Comparison of ENCODE assay signal across 8 mouse cellular contexts in the genomic region with DNA sequence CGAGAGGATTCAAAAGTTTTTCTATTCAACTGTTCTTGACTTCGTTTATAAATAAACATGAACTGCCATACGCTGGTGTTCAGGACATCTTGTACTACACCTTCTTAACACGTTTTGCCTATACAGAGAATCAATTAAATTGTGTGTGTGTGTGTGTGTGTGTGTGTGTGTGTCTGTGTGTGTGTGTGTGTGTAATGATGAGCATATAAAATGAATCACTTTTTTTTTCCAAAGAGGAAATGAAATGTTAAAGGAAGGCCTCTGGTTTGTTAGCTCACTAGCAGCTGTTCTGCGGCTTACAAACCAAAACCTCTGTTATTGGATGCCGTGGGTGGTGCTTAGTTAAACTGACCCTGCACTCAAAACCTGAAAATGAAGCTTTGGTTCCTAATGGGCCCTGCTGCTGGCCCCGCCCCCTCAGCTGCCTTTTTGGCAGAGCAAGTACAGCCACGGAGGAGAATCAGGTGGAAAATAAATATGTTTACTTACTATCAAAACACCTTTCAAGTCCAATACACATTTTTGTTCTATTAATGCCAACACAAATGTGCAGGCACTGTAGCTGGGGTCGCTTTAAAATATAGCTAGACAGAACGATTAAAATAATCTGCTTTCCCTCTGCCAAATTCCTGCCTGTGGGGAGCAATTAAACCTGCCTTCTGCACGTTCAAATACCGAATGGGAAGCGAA.
A peak's percentile ranks its signal among the peaks of the same experiment; 100 is the strongest.
DNase-seq lines count a peak whose midpoint lies in the region; ATAC-seq and TF ChIP-seq lines count a peak whose summit lies in the region.

No protein-coding gene starts in this region.

- no peak for TF ChIP-seq CTCF in intestine, postnatal 0 days (IDR thresholded peaks at IDR 0.05; ENCODE audit: low read depth)

- peaks cover 14% of the 10 kb centered on the region; the same call in 1 of the 2 replicates for H3K4me1 ChIP-seq in intestine, embryonic 14.5 days (replicated peaks; ENCODE audit: control insufficient read depth, insufficient read depth, low read length)
- 0 out of 2 replicates have a peak, but pooled peaks cover 2% of the 10 kb centered on the region for H3K4me1 ChIP-seq in intestine, postnatal 0 days (replicated peaks; ENCODE audit: control insufficient read depth, insufficient read depth, low read length)
- peaks cover 26% of the 10 kb centered on the region for H3K4me1 ChIP-seq in midbrain, embryonic 14.5 days (ENCODE audit: control insufficient read depth, insufficient read depth, low read length)

- H3K9me3 ChIP-seq in intestine, embryonic 14.5 days (ENCODE audit: control insufficient read depth, low read length): no peaks in the 10 kb centered on the region
- no peaks in the 10 kb centered on the region for H3K9me3 ChIP-seq in intestine, postnatal 0 days (ENCODE audit: control insufficient read depth)
- no peaks in the 10 kb centered on the region for H3K9me3 ChIP-seq in midbrain, embryonic 14.5 days (ENCODE audit: control insufficient read depth, low read length)

- H3K27me3 ChIP-seq in intestine, embryonic 14.5 days (replicated peaks; ENCODE audit: control insufficient read depth, insufficient read depth, low read length): no peaks in the 10 kb centered on the region
- H3K27me3 ChIP-seq in intestine, postnatal 0 days (replicated peaks; ENCODE audit: control insufficient read depth, insufficient read depth, low read length): no peaks in the 10 kb centered on the region
- no peaks in the 10 kb centered on the region for H3K27me3 ChIP-seq in midbrain, embryonic 14.5 days (ENCODE audit: control insufficient read depth, insufficient read depth, low read length)

- no peak overlapping the region for H3K4me3 ChIP-seq in intestine, embryonic 14.5 days (ENCODE audit: low read depth, low read length)
- H3K4me3 ChIP-seq in intestine, postnatal 0 days (ENCODE audit: low read depth, low read length): no peak overlapping the region
- H3K4me3 ChIP-seq in midbrain, embryonic 14.5 days (replicated peaks; ENCODE audit: low read depth, low read length): no peak overlapping the region

- H3K27ac ChIP-seq in intestine, embryonic 14.5 days (ENCODE audit: low read depth): no peak overlapping the region
- H3K27ac ChIP-seq in intestine, postnatal 0 days (ENCODE audit: low read depth, low read length): no peak overlapping the region
- H3K27ac ChIP-seq in midbrain, embryonic 14.5 days (replicated peaks; ENCODE audit: low read depth, low read length): peak overlapping the region; percentile 10; the same call in 1 of the 2 replicates

- H3K36me3 ChIP-seq in intestine, embryonic 14.5 days (ENCODE audit: control insufficient read depth, insufficient read depth, low read length): no peaks in the 10 kb centered on the region
- no peaks in the 10 kb centered on the region for H3K36me3 ChIP-seq in intestine, postnatal 0 days (ENCODE audit: control insufficient read depth, insufficient read depth)
- H3K36me3 ChIP-seq in midbrain, embryonic 14.5 days (ENCODE audit: control insufficient read depth, insufficient read depth, low read length): no peaks in the 10 kb centered on the region

- ATAC-seq in intestine, embryonic 14.5 days (replicated peaks; ENCODE audit: low FRiP score, low TSS enrichment, low read depth): no peak
- ATAC-seq in intestine, postnatal 0 days: no peak
- ATAC-seq in midbrain, embryonic 14.5 days (ENCODE audit: low FRiP score, low TSS enrichment): no peak

- no peak overlapping the region for H3K9ac ChIP-seq in intestine, embryonic 14.5 days (ENCODE audit: low read length)
- H3K9ac ChIP-seq in intestine, postnatal 0 days (ENCODE audit: low read depth, low read length): no peak overlapping the region
- H3K9ac ChIP-seq in midbrain, embryonic 14.5 days (replicated peaks; ENCODE audit: low read length): no peak overlapping the region

- H3K4me2 ChIP-seq in intestine, embryonic 14.5 days (ENCODE audit: low read length): peak overlapping the region; percentile 23
- no peak overlapping the region for H3K4me2 ChIP-seq in intestine, postnatal 0 days (replicated peaks; ENCODE audit: low read depth)
- peak overlapping the region; percentile 34 for H3K4me2 ChIP-seq in midbrain, embryonic 14.5 days (ENCODE audit: low read length)

- no peak for DNase-seq in intestine, embryonic 14.5 days (ENCODE audit: low spot score)
- DNase-seq in embryo, embryonic 10.5 days (ENCODE audit: low spot score): peak; percentile 62
- DNase-seq in kidney, adult 9 months: peak; percentile 6
- DNase-seq in midbrain, embryonic 14.5 days: peak; percentile 71
- DNase-seq in frontal cortex, postnatal 10 days (ENCODE audit: low spot score in 2 of 2): no peak
- DNase-seq in left cerebral cortex, adult 11 months (ENCODE audit: low spot score): no peak
- no peak for DNase-seq in thymus, postnatal 14 days

- WGBS in intestine, embryonic 14.5 days: 25% methylated on average over 13 of the region's 13 CpGs
- WGBS in intestine, postnatal 0 days: 32% methylated on average over 13 of the region's 13 CpGs
- WGBS in midbrain, embryonic 14.5 days: 16% methylated on average over 13 of the region's 13 CpGs

Comparison
In these comparisons a context has a peak if more than half of its experiments do, and no peak if none do; other contexts are left out.
1. DNase-seq: peak in embryo, embryonic 10.5 days (single experiment), kidney, adult 9 months (single experiment) and midbrain, embryonic 14.5 days (single experiment); none in intestine, embryonic 14.5 days (single experiment), frontal cortex, postnatal 10 days (0 of 2), left cerebral cortex, adult 11 months (single experiment) and thymus, postnatal 14 days (single experiment).